Mouse (Mus musculus) spleen, adult 2 months (tissue): ENCODE measurements around the gene Phf12.

Experiments used
- CTCF ChIP-seq: fragments of 200-500 bp; IDR thresholded peaks from 2 replicates; pipeline ENCODE4 v1.5.1; 2011; ENCODE audit warnings: mild to moderate bottlenecking, inconsistent platforms; ENCODE audit not compliant: insufficient read depth, insufficient read length, insufficient replicate concordance; ENCODE audit errors: extremely low read depth
- POLR2A ChIP-seq: fragments of 200-500 bp; IDR thresholded peaks from 2 replicates; pipeline ENCODE4 v1.6.1; 2011; ENCODE audit warnings: low read depth, low read length, inconsistent platforms

DNA sequence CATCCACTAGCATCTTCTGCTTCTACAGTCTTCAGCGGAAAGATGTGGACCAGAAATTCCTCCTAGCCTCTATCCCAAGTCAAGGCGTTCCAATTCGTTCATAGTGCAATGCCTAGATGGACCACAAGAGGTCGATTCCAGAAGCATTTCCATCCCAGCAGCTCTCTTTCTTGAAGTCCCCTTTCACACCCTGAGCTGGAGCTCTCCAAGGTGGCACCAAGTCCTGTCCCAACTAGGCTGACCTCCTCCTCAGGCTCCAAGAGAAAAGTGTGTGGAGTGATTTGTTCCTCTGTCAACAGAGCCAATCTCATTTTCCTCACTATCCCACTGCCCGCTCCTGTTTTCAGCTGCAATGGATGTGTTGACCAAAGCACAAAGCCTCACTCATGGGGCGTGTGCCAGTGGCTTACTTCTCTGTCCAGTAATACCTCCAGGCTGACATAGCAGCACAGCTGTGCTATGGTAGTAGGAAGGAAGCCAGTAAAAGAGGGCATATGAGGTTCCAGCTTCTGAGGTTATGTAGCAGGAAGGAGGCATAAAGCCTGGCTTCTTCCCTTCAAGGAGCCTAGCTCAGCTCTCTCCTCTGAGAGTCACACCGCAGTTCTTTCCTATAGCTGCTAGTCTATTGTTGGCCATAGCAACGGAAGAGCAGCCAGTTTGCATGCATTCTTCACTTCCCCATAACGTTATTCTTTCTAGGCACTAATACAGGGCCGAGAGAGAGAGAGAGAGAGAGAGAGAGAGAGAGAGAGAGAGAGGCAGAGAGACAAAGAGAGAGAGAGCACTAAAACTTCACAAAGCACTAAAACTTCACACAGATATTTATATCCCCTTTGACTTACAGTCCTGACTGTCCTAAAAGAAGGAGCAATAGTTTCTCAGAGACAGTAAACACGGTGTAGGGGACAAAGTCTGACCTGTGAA is 2.0 kb upstream of the Phf12 start:
- TF ChIP-seq CTCF (no peak), POLR2A (no peak)
